Mouse (Mus musculus) ovary, adult 2 months (tissue): ENCODE data around the gene Sntn. TPM values are rescaled to one million over a fixed set of nuclear protein-coding genes. Genes with fewer than 3 reads are reported as not detected.

ENCODE experiments used
- polyA plus RNA-seq: library from polyadenylated mRNA; depleted of rRNA; stranded (reverse); fragments of >200 nt; gene quantifications from 2 replicates; pipeline ENCODE4 v1.2.3, GENCODE M21; 2012; rRNA removed

Gene Sntn
- polyA plus RNA-seq: 2.0 and 3.5 TPM in 2 replicates

GRCm38 (mm10) chr14:13670576-13670975 is at the start of gene Sntn:
Gene Sntn (plus strand): TSS chr14:13670876.

Other genes starting within 250 kb of the Sntn start
- gene Gm281, start 243.6 kb downstream of the Sntn start, polyA plus RNA-seq: 0.09 and 0.12 TPM in 2 replicates